Mouse (Mus musculus) cerebellum, adult (tissue): ENCODE results near the gene C1qtnf4.

ENCODE experiments used
- ATAC-seq: cut with Nextera tagmentation; 2 replicates; pipeline ENCODE4 v1.9.2; 2017; ENCODE audit warnings: mild to moderate bottlenecking, moderate library complexity, mixed read lengths; ENCODE audit not compliant: insufficient number of reproducible peaks, low FRiP score, low TSS enrichment

C1qtnf4 gene

DNA sequence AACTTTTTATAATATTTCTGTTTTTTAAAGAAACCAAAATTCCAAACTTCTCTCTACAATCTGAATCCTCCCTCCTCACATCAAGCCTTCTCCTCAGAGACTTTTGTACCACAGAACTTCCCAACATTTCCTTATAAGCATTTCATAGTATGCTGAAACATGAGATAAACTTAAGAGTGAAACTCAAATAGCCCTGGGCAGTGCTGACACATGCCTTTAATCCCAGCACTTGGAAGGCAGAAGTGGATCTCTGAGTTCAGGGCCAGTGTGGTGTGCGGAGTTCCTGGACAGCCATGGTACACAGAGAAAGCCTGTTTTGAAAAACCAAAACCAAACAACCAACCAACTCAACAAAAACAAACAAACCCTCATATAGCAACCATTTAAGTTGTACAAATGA, 35.5 kb downstream of the C1qtnf4 start:
- no peak for ATAC-seq

DNA sequence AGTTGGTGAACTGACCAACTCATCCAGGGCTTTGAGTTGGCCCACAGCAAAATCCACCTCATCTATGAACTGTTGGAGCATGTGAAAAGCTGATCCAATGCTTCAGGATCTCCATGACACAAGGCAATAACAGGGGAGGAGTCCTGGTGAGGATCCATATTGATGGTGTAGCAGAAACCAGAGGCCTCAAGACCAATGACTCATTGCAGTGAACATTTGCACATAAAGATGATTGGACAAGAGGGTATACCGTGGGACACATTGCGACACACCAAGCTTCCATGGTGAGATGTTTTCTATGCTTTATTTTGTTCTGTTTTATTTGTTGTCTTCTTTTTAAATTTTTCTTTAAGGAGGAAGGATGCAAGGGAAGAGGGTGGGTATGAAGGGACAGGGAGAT, 37.0 kb downstream of the C1qtnf4 start:
- ATAC-seq = no peak

DNA sequence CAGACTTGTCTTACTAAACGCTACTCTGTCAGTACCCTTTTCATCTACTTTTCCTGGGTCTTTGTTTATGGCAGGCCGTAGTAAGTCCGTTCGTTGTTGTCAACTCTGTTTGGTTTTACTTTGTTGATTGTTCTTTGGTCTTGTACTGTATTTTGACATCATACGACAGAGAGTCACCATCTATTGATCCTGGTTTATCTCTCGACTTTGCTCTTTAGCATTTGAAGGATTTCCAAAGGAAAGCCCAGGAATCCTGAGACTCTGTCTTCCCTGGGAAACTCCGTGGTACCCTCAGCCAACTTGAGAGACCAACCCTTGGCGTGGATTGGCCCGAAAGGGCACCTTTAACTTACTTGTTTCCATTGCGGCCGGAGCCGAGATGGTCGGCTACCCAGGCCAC, 42.9 kb downstream of the C1qtnf4 start:
- ATAC-seq = no peak

DNA sequence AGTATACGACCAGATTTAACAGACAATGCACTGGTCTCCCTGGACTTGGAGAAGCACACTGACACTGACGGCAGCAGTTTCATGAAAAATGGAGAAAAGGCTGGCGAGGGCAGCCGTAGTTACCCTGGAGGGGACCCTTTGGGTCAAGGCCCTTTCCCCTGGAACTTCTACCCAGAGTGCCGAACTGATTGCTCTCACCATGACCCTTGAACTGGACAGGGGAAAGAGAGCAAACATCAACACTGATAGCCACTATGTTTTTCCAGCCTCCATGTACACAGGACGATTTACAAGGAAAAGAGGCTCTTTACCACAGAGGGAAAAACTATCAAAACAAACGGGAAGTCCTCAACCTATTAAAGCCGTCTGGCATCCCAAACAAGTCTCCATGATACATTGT, 46.2 kb downstream of the C1qtnf4 start:
- no peak for ATAC-seq

DNA sequence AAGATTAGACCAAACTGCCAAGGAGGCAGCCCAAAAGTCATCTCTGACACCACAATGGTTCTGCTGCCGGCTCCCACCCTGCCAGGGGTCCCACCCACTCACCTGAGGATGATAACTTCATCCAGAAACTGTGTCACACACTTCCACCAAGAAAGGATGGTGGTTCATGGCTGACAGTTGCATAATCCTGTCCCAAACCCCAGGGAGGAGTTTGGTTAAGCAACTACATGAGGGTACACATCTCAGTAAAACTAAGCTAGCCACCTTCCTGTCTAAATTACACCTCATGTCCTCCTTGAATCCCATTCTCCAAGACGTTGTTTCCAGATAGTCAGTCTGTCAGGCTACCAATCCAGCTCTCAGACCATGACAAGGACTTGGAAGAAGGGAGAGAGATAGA, 46.6 kb downstream of the C1qtnf4 start:
- ATAC-seq = no peak

DNA sequence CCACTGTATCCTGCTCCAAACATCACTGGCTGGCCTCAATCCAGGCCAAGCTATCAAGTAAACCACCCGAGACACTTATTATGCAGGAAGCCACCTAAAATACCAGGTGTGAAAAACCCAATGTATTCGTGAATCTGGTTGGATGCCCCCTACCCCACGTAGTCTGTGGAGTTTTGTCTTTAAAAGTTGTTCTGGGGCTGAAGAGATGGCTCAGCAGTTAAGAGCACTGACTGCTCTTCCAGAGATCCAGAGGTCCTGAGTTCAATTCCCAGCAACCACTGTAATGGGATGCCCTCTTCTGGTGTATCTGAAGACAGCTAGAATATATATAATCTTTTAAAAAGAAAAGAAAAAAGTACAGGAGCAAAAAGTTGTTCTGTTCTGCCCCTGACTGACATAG, 52.7 kb downstream of the C1qtnf4 start:
- no peak for ATAC-seq

DNA sequence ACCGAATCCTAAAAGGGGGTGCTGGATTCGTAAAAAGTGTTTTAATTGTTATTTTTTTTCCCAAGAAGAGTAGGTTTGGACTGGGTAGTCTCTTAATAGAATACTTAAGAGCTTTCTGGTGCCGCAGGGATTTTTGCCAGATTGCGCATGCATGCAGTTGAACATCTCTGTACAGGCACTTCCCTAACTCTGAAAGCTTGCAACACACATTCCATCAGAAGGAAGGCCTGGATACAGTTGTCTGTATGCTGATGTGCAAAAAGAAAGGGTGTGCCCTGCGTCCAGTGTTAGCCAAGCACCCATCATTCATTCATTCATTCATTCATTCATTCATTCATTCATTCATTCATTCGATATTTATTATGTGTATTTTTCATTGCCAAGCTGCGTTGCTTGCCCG, 54.1 kb downstream of the C1qtnf4 start:
- ATAC-seq = 0 out of 2 replicates have a peak, but pooled peaks have one; percentile 17
